Mouse (Mus musculus) kidney, embryonic 14.5 days (tissue): ENCODE measurements around the gene Rab3a. TPM values are rescaled to one million over a fixed set of nuclear protein-coding genes. Genes with fewer than 3 reads are reported as not detected.

Experiments
- ATAC-seq: fragments of 200-750 bp; cut with Nextera tagmentation; 2 replicates; pipeline ENCODE4 v1.8.0; 2017; ENCODE audit warnings: moderate number of reproducible peaks, mild to moderate bottlenecking, moderate TSS enrichment, moderate library complexity; ENCODE audit not compliant: low FRiP score, low TSS enrichment
- H3K27ac ChIP-seq: fragments of 300-500 bp; sonication (generic); 2 replicates; pipeline ENCODE4 v1.5.1; 2014; ENCODE audit warnings: low read depth, mild to moderate bottlenecking, low read length, moderate library complexity, mixed read lengths
- H3K27me3 ChIP-seq: fragments of 300-500 bp; sonication (generic); 2 replicates; pipeline ENCODE4 v1.6.1; 2014; ENCODE audit warnings: mild to moderate bottlenecking, low read length; ENCODE audit not compliant: control insufficient read depth, insufficient read depth
- H3K36me3 ChIP-seq: fragments of 300-500 bp; sonication (generic); 2 replicates; pipeline ENCODE4 v1.6.1; 2014; ENCODE audit warnings: low read length, mixed read lengths; ENCODE audit not compliant: control insufficient read depth, insufficient read depth
- H3K4me1 ChIP-seq: fragments of 300-500 bp; sonication (generic); 2 replicates; pipeline ENCODE4 v1.6.1; 2014; ENCODE audit warnings: low read length, mixed read lengths; ENCODE audit not compliant: control insufficient read depth, insufficient read depth
- H3K4me2 ChIP-seq: fragments of 300-500 bp; sonication (generic); replicated peaks from 2 replicates; pipeline ENCODE4 v1.6.1; 2014; ENCODE audit warnings: low read depth, mild to moderate bottlenecking, low read length
- H3K4me3 ChIP-seq: fragments of 300-500 bp; sonication (generic); 2 replicates; pipeline ENCODE4 v1.5.1; 2014; ENCODE audit warnings: mild to moderate bottlenecking, low read length
- H3K9ac ChIP-seq: fragments of 300-500 bp; sonication (generic); 2 replicates; pipeline ENCODE4 v1.6.1; 2014; ENCODE audit warnings: low read depth, mild to moderate bottlenecking, low read length, moderate library complexity
- H3K9me3 ChIP-seq: fragments of 300-500 bp; sonication (generic); 2 replicates; pipeline ENCODE4 v1.6.1; 2016; ENCODE audit warnings: low read length; ENCODE audit not compliant: control insufficient read depth
- WGBS: fragments of 180-500 bp; shearing (Covaris S2); extraction: QIAGEN DNeasy Blood & Tissue Kit; methylation state at CpG from one replicate; pipeline ENCODE4 v1.1.7; 2014; 5-methylcytosine and 5-hydroxymethylcytosine counted together
- polyA plus RNA-seq: library from polyadenylated mRNA; unstranded; fragments of >200 nt; fragmentation: Nextera tagmentation; extraction: Ambion mirVana; gene quantifications from 2 replicates; pipeline ENCODE4 v1.2.1, GENCODE M21; 2014

The Rab3a gene
- polyA plus RNA-seq, 1 experiment from 2014 or later, result 16.4 TPM

DNA sequence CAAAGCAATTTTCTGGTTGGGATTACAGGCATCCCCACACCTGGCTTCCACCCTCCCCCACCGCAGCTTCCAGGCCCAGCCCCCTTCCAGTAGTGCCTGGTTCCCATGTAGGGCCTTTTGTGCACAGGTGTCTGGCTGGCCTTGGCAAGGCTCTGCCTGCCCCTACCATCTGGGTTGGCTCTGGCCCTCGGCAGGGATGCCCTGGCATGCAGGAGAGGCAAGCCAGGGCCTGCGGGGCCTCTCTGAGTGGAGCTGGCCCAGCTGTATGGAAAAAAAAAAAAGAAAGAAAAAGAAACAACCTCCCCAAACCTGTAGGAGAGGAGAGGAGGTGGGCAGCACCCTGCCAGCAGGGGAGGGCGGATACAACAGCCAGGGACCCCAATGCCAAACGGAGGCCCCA, 18.9 kb downstream of the Rab3a start:
- Histone ChIP-seq H3K9me3 (no peaks in the 10 kb centered on the region), H3K4me1 (peaks cover 32% of the 10 kb centered on the region), H3K27me3 (no peaks in the 10 kb centered on the region), H3K36me3 (peaks cover 63% of the 10 kb centered on the region), H3K4me3 (no peak overlapping the region), H3K4me2 (no peak overlapping the region), H3K27ac (no peak overlapping the region), H3K9ac (peak overlapping the region; percentile 24; the same call in 1 of the 2 replicates)
- WGBS, result 82% methylated on average over 5 of the region's 5 CpGs
- ATAC-seq, result no peak

- 76% methylated on average over 9 of the region's 9 CpGs for WGBS
- no peaks in the 10 kb centered on the region for H3K27me3 ChIP-seq
- no peak overlapping the region for H3K4me2 ChIP-seq
- H3K36me3 ChIP-seq, result peaks cover 62% of the 10 kb centered on the region
- H3K27ac ChIP-seq, result no peak overlapping the region
- H3K9me3 ChIP-seq, result no peaks in the 10 kb centered on the region
- H3K9ac ChIP-seq, result peak overlapping the region; percentile 24; the same call in 1 of the 2 replicates
- peaks cover 32% of the 10 kb centered on the region for H3K4me1 ChIP-seq
- no peak for ATAC-seq
- no peak overlapping the region for H3K4me3 ChIP-seq
Observed at GRCm38 (mm10) chr8:70773833-70774232, 19.4 kb downstream of the Rab3a start.

- Histone ChIP-seq H3K27ac (no peak overlapping the region), H3K27me3 (no peaks in the 10 kb centered on the region), H3K36me3 (peaks cover 64% of the 10 kb centered on the region), H3K4me1 (peaks cover 32% of the 10 kb centered on the region), H3K9ac (no peak overlapping the region), H3K4me2 (no peak overlapping the region; the same call in 1 of the 2 replicates), H3K4me3 (no peak overlapping the region), H3K9me3 (no peaks in the 10 kb centered on the region)
- ATAC-seq, result no peak
- 95% methylated on average over 18 of the region's 18 CpGs for WGBS
Observed at GRCm38 (mm10) chr8:70774740-70775139, 20.3 kb downstream of the Rab3a start.

GRCm38 (mm10) chr8:70775227-70775626, 20.7 kb downstream of the Rab3a start:
- no peaks in the 10 kb centered on the region for H3K9me3 ChIP-seq
- H3K36me3 ChIP-seq, result peaks cover 63% of the 10 kb centered on the region
- peaks cover 32% of the 10 kb centered on the region for H3K4me1 ChIP-seq
- H3K9ac ChIP-seq, result peak overlapping the region; percentile 98; the same call in 1 of the 2 replicates
- no peaks in the 10 kb centered on the region for H3K27me3 ChIP-seq
- 89% methylated on average over 5 of the region's 5 CpGs for WGBS
- peak overlapping the region; percentile 84 for H3K4me3 ChIP-seq
- no peak for ATAC-seq
- no peak overlapping the region for H3K27ac ChIP-seq
- H3K4me2 ChIP-seq, result peak overlapping the region; percentile 92

DNA sequence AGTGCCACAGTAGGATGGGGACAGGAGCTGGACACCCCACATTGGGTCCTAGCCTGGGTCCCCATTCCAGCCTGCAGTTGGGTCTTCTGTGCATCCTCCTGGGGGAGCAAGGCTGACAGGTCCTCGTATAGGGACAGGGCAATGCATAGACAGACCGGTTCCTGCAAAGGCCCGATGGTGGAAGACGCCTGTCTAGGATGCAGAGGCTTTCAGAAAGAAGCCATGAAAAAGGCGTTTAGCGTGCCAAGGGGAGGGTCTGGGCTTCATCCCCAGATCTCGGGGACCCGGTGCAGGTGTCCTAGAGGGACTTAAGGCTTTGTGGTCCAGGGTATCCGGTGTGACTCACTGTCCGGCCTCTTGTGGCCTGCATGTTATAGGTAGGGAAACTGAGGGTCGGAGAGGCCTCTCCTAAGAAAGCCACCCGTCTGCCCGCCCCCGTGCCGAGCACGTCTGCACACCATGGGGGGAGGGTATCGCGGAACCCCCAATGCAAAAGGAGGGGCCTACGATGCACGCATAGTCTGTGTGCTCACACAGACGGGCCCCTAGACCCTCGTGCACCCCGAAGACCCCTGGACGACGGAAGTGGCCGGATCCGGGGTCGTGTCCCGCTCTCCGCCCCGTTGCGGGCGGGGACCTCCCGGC, 21.5 kb downstream of the Rab3a start:
- ATAC-seq, result no peak; the same call in 1 of the 2 replicates
- H3K4me1 ChIP-seq, result peaks cover 32% of the 10 kb centered on the region

DNA sequence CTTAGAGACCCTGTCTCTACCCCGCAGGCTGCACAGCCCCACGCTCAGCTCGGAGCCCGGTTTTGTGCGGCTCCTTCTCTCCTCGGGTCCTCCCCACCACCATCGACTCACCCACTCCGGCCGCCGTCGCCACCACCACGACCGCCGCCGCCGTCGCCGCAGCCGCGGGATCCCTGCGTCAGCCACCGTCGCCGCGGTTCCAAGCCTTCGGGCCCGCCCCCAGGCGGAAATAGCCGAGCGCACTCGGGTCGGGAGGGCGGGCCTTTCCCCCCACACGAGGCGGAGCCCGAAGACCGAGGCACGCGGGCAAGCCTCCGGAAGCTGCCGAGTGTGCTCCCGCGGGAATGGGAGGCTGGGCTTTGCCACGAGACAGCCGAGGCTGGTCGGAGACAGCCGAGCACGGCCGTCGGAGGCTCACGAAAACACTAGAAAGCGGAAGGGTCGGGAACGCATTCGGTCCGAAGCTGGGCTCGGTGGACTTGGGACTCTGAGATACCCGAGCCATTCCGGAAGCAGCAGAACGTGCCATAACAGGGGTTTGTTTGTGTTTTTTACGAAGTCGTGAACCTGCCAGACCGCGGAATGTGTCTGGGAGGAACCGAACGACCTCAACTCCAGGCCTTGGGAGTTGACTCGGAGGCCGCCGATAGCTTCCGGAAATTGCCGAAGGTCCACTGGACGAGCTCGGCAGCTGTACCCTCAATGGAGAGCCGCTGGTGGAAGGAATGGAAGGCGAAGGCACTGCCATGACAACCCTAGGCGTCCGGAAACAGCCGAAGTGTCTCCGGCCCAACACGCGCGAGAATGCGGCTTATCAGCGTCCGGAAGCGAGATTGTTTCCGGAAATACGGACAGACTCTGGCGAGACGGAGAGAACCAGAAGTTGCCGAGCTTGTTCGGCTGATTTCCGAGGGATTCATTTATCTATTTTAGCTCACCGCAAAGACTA, 22.3 kb downstream of the Rab3a start, which contains the start of gene Pik3r2:
Gene Pik3r2, minus strand, starts transcription at position 218 of the 949 bp plus-strand sequence.
- peak; percentile 91 for ATAC-seq
- Histone ChIP-seq H3K9ac (peak within 1 kb of the TSS; percentile 98), H3K27me3 (no peaks in the 10 kb centered on the region), H3K4me3 (peak within 1 kb of the TSS; percentile 84), H3K36me3 (peaks cover 63% of the 10 kb centered on the region), H3K4me2 (peak within 1 kb of the TSS; percentile 92), H3K4me1 (peaks cover 32% of the 10 kb centered on the region), H3K9me3 (no peaks in the 10 kb centered on the region), H3K27ac (peak within 1 kb of the TSS; percentile 98)
- WGBS, result under 1% methylated on average over 89 of the region's 94 CpGs

More for the DNA sequence above, 21.5 kb downstream of the Rab3a start:
- Histone ChIP-seq H3K4me2 (peak overlapping the region; percentile 92), H3K27me3 (no peaks in the 10 kb centered on the region), H3K9ac (peak overlapping the region; percentile 98), H3K4me3 (peak overlapping the region; percentile 84), H3K27ac (peak overlapping the region; percentile 98), H3K36me3 (peaks cover 63% of the 10 kb centered on the region), H3K9me3 (no peaks in the 10 kb centered on the region)
- WGBS, result 2% methylated on average over 32 of the region's 34 CpGs

GRCm38 (mm10) chr8:70780093-70780492, 25.6 kb downstream of the Rab3a start:
- no peaks in the 10 kb centered on the region for H3K9me3 ChIP-seq
- H3K4me3 ChIP-seq, result no peak overlapping the region
- H3K27me3 ChIP-seq, result no peaks in the 10 kb centered on the region
- peaks cover 54% of the 10 kb centered on the region for H3K36me3 ChIP-seq
- 72% methylated on average over 11 of the region's 11 CpGs for WGBS
- no peak overlapping the region for H3K27ac ChIP-seq
- no peak overlapping the region for H3K4me2 ChIP-seq
- H3K4me1 ChIP-seq, result peaks cover 16% of the 10 kb centered on the region
- ATAC-seq, result no peak
- no peak overlapping the region for H3K9ac ChIP-seq

GRCm38 (mm10) chr8:70786291-70787050, 32.0 kb downstream of the Rab3a start:
- H3K9ac ChIP-seq, result no peak overlapping the region
- WGBS, result 88% methylated on average over 25 of the region's 25 CpGs
- no peak overlapping the region for H3K27ac ChIP-seq
- no peak overlapping the region for H3K4me2 ChIP-seq
- no peaks in the 10 kb centered on the region for H3K27me3 ChIP-seq
- peaks cover 56% of the 10 kb centered on the region for H3K36me3 ChIP-seq
- ATAC-seq, result no peak
- H3K9me3 ChIP-seq, result no peaks in the 10 kb centered on the region
- no peak overlapping the region for H3K4me3 ChIP-seq
- H3K4me1 ChIP-seq, result peaks cover 25% of the 10 kb centered on the region
